Mouse (Mus musculus): ENCODE measurements around the gene Gm49320.
"Not testable (repeated sequence)": the region's sequence is repeated elsewhere in the genome, so short reads cannot be mapped to it uniquely, and the experiment has no call there.

Gm49320 gene

GRCm38 (mm10) chr8:4226739-4227347 lies 11.8 kb upstream of the Gm49320 start, which contains the start of gene Lrrc8e:
Lrrc8e (plus strand) TSS chr8:4226827.
- DNase-seq (ENCODE audit: low read depth) = no peak

- no peak for DNase-seq (ENCODE audit: low read depth)
Measured at GRCm38 (mm10) chr8:4227919-4228318, 10.7 kb upstream of the Gm49320 start.

- no peak for DNase-seq (ENCODE audit: low read depth)
Measured at GRCm38 (mm10) chr8:4229784-4230183, 8.9 kb upstream of the Gm49320 start.

- no peak for DNase-seq (ENCODE audit: low read depth)
Measured at GRCm38 (mm10) chr8:4230612-4231351, 7.9 kb upstream of the Gm49320 start.

GRCm38 (mm10) chr8:4237814-4238433 lies 741 bp upstream of the Gm49320 start:
- no peak for DNase-seq (ENCODE audit: low read depth)

GRCm38 (mm10) chr8:4239193-4239890 lies 677 bp downstream of the Gm49320 start:
- no peak for DNase-seq (ENCODE audit: low read depth)

- DNase-seq (ENCODE audit: low read depth) = no peak
Measured at GRCm38 (mm10) chr8:4245061-4245460, 6.4 kb downstream of the Gm49320 start.

- DNase-seq (ENCODE audit: low read depth) = no peak
Measured at GRCm38 (mm10) chr8:4245737-4246136, 7.1 kb downstream of the Gm49320 start.

GRCm38 (mm10) chr8:4247241-4247640 lies 8.6 kb downstream of the Gm49320 start:
- no peak for DNase-seq (ENCODE audit: low read depth)

- DNase-seq (ENCODE audit: low read depth) = no peak
Measured at GRCm38 (mm10) chr8:4247951-4248540, 9.4 kb downstream of the Gm49320 start, which contains the start of gene Tgfbr3l. Tgfbr3l (plus strand) TSS chr8:4248214.

- DNase-seq (ENCODE audit: low read depth) = no peak
Measured at GRCm38 (mm10) chr8:4249213-4249612, 10.5 kb downstream of the Gm49320 start.

- peak; percentile 91 for DNase-seq (ENCODE audit: low read depth)
Measured at GRCm38 (mm10) chr8:4250306-4250970, 11.8 kb downstream of the Gm49320 start.

- no peak for DNase-seq (ENCODE audit: low read depth)
Measured at GRCm38 (mm10) chr8:4252116-4252760, 13.6 kb downstream of the Gm49320 start.

- DNase-seq (ENCODE audit: low read depth) = peak; percentile 97
Measured at GRCm38 (mm10) chr8:4252934-4253841, 14.5 kb downstream of the Gm49320 start, which contains the start of gene Snapc2. Snapc2 (plus strand) TSS chr8:4253080.

- no peak for DNase-seq (ENCODE audit: low read depth)
Measured at GRCm38 (mm10) chr8:4254001-4254400, 15.3 kb downstream of the Gm49320 start.

GRCm38 (mm10) chr8:4255471-4255870 lies 16.8 kb downstream of the Gm49320 start:
- DNase-seq (ENCODE audit: low read depth) = not testable (repeated sequence)

- no peak for DNase-seq (ENCODE audit: low read depth)
Measured at GRCm38 (mm10) chr8:4256911-4257310, 18.2 kb downstream of the Gm49320 start.

GRCm38 (mm10) chr8:4257350-4257749 lies 18.7 kb downstream of the Gm49320 start:
- no peak for DNase-seq (ENCODE audit: low read depth)

- DNase-seq (ENCODE audit: low read depth) = peak; percentile 81
Measured at GRCm38 (mm10) chr8:4258233-4258632, 19.6 kb downstream of the Gm49320 start.

- DNase-seq (ENCODE audit: low read depth) = peak; percentile 59
Measured at GRCm38 (mm10) chr8:4258678-4259077, 20.0 kb downstream of the Gm49320 start.

Data from naive thymus-derived CD4-positive, alpha-beta T cell, adult 2 months (primary cell).